Mouse (Mus musculus) embryonic fibroblast, embryonic 13.5 days (primary cell): ENCODE data around the gene Ap2a1.

Experiments
- CTCF ChIP-seq: IDR thresholded peaks from 2 replicates; pipeline ENCODE4 v1.5.1; 2011; ENCODE audit warnings: mild to moderate bottlenecking, control low read depth, low read length, moderate library complexity, borderline replicate concordance; ENCODE audit not compliant: insufficient read depth
- POLR2A ChIP-seq: IDR thresholded peaks from 2 replicates; pipeline ENCODE4 v1.6.1; 2011; ENCODE audit warnings: low read depth, mild to moderate bottlenecking, control low read depth, low read length, moderate library complexity

- TF ChIP-seq POLR2A = no peak
- no peak for TF ChIP-seq CTCF
Measured at GRCm38 (mm10) chr7:44956266-44956665, 27.0 kb upstream of the Ap2a1 start.
